Mouse (Mus musculus): ENCODE measurements around the gene Tctn3. TPM values are rescaled to one million over a fixed set of nuclear protein-coding genes. Genes with fewer than 3 reads are reported as not detected.

The Tctn3 gene
- polyA plus RNA-seq, 1 experiment from 2014 or later, result 8.9 TPM

Other genes starting within 250 kb of the Tctn3 start
- gene Sorbs1, start 98.5 kb downstream of the Tctn3 start, polyA plus RNA-seq (2015; fragmentation: Nextera tagmentation; extraction: Ambion mirVana), result 141 and 152 TPM in 2 replicates
- gene Aldh18a1, start 23.8 kb downstream of the Tctn3 start, polyA plus RNA-seq (2015; fragmentation: Nextera tagmentation; extraction: Ambion mirVana), result 51.9 and 58.3 TPM in 2 replicates
- 10.4 and 11.7 TPM in 2 replicates for gene Entpd1, start 133 bp upstream of the Tctn3 start, polyA plus RNA-seq (2015; fragmentation: Nextera tagmentation; extraction: Ambion mirVana)
- not detected in 2 replicates for gene Cc2d2b, start 136.5 kb upstream of the Tctn3 start, polyA plus RNA-seq (2015; fragmentation: Nextera tagmentation; extraction: Ambion mirVana)
- 6.3 and 6.6 TPM in 2 replicates for gene Ccnj, start 219.0 kb upstream of the Tctn3 start, polyA plus RNA-seq (2015; fragmentation: Nextera tagmentation; extraction: Ambion mirVana)

All from heart, embryonic 16.5 days (tissue).